Comparison of ENCODE assay signal across 9 mouse cellular contexts in genomic region chr8:105714139-105714538, GRCm38 (mm10). TPM values are rescaled to one million over a fixed set of nuclear protein-coding genes. Genes with fewer than 3 reads are reported as not detected.
A peak's percentile ranks its signal among the peaks of the same experiment; 100 is the strongest.
DNase-seq lines count a peak whose midpoint lies in the region; ATAC-seq and TF ChIP-seq lines count a peak whose summit lies in the region.
"Had no signal": no experiment of that assay in that cellular context is flagged by ENCODE, and none has a peak within 500 bp of the region (broad histone marks: within the 10 kb centered on the region; RNA-seq: fewer than 3 reads in every experiment).

No protein-coding gene starts in this region.

- H3K27ac ChIP-seq in ES-E14 (ENCODE audit: insufficient read depth, low read depth, low read length, poor library complexity, severe bottlenecking), result no peak overlapping the region
- no peak overlapping the region for H3K27ac ChIP-seq in bone marrow macrophage, adult 2 months (ENCODE audit: insufficient read depth, low read depth, low read length)
- no peak overlapping the region for H3K27ac ChIP-seq in embryonic fibroblast, embryonic 13.5 days (ENCODE audit: insufficient read depth, low read length)
- no peak overlapping the region for H3K27ac ChIP-seq in heart, embryonic 16.5 days (ENCODE audit: low read length)
- H3K27ac ChIP-seq in lung, embryonic 16.5 days (ENCODE audit: low read length), result no peak overlapping the region
- H3K27ac ChIP-seq: macrophage had no signal

- H3K4me1 ChIP-seq in ES-E14 (ENCODE audit: control insufficient read depth in 2 of 2, insufficient read depth in 2 of 2, low read length in 2 of 2, poor library complexity in 1 of 2), result peaks cover 0 to 6% of the 10 kb centered on the region in 2 experiments; a peak in 1 of 4 replicates
- H3K4me1 ChIP-seq in bone marrow macrophage, adult 2 months (ENCODE audit: control insufficient read depth, insufficient read depth, low read length), result peaks cover 14% of the 10 kb centered on the region
- H3K4me1 ChIP-seq in embryonic fibroblast, embryonic 13.5 days (ENCODE audit: control insufficient read depth, insufficient read depth, low read length), result no peaks in the 10 kb centered on the region
- H3K4me1 ChIP-seq in heart, embryonic 16.5 days (ENCODE audit: control insufficient read depth, insufficient read depth, low read length), result no peaks in the 10 kb centered on the region
- H3K4me1 ChIP-seq in lung, embryonic 16.5 days (replicated peaks; ENCODE audit: control insufficient read depth, insufficient read depth, low read length), result no peaks in the 10 kb centered on the region

- DNase-seq in ES-E14 (ENCODE audit: low read depth, low spot score), result peak; percentile 95
- peak; percentile 93 for DNase-seq in large intestine, adult 2 months (ENCODE audit: low read depth, low spot score)
- peak; percentile 92 for DNase-seq in retina, postnatal 1 day
- DNase-seq in thymus, postnatal 4 days, result peak; percentile 95

- no peak overlapping the region for H3K9ac ChIP-seq in ES-E14 (ENCODE audit: insufficient read depth, low read depth, low read length, poor library complexity, severe bottlenecking)
- H3K9ac ChIP-seq in heart, embryonic 16.5 days (ENCODE audit: low read length), result no peak overlapping the region
- no peak overlapping the region for H3K9ac ChIP-seq in lung, embryonic 16.5 days (ENCODE audit: low read length)

- 4% methylated on average over 3 of the region's 3 CpGs for WGBS in heart, embryonic 16.5 days
- under 1% methylated on average over 3 of the region's 3 CpGs for WGBS in large intestine, adult 2 months
- WGBS in lung, embryonic 16.5 days, result 4% methylated on average over 3 of the region's 3 CpGs

- no peak overlapping the region for H3K4me3 ChIP-seq in ES-E14 (ENCODE audit: insufficient read depth in 1 of 2, low read depth in 1 of 2, low read length in 2 of 2, poor library complexity in 1 of 2, severe bottlenecking in 1 of 2)
- H3K4me3 ChIP-seq in bone marrow macrophage, adult 2 months (ENCODE audit: insufficient read depth, low read length), result no peak overlapping the region
- H3K4me3 ChIP-seq in embryonic fibroblast, embryonic 13.5 days (ENCODE audit: insufficient read depth, low read length), result no peak overlapping the region
- no peak overlapping the region for H3K4me3 ChIP-seq in heart, embryonic 16.5 days (ENCODE audit: low read length)
- H3K4me3 ChIP-seq in lung, embryonic 16.5 days (ENCODE audit: low read length), result no peak overlapping the region

- peak; percentile 91 for TF ChIP-seq CTCF in bone marrow macrophage, adult 2 months (IDR thresholded peaks at IDR 0.05; ENCODE audit: low read depth, low read length)
- TF ChIP-seq CTCF in embryonic fibroblast, embryonic 13.5 days (IDR thresholded peaks at IDR 0.05; ENCODE audit: borderline replicate concordance, insufficient read depth, low read length), result peak; percentile 56; the same call in 1 of the 2 replicates

- no peaks in the 10 kb centered on the region for H3K27me3 ChIP-seq in heart, embryonic 16.5 days (ENCODE audit: control insufficient read depth, insufficient read depth, low read length)
- H3K27me3 ChIP-seq in lung, embryonic 16.5 days (ENCODE audit: control insufficient read depth, insufficient read depth, low read depth, low read length), result no peaks in the 10 kb centered on the region

- H3K4me2 ChIP-seq in heart, embryonic 16.5 days (ENCODE audit: low read depth, low read length), result no peak overlapping the region
- no peak overlapping the region for H3K4me2 ChIP-seq in lung, embryonic 16.5 days (ENCODE audit: low read depth, low read length)

- H3K36me3 ChIP-seq in ES-E14 (ENCODE audit: control insufficient read depth, insufficient read depth, low read length, poor library complexity, severe bottlenecking), result no peaks in the 10 kb centered on the region
- H3K36me3 ChIP-seq in heart, embryonic 16.5 days (ENCODE audit: control insufficient read depth, insufficient read depth), result no peaks in the 10 kb centered on the region
- no peaks in the 10 kb centered on the region for H3K36me3 ChIP-seq in lung, embryonic 16.5 days (ENCODE audit: control insufficient read depth, insufficient read depth, low read length)

- in situ Hi-C loops in ES-E14 (cut with MboI; ENCODE audit: low sequenced_read_pairs in 2 of 2, unreplicated experiment in 2 of 2), result loop anchor here in 1 of 2 experiments (10.0 kb wide), 1 partner anchor 71 kb away; no protein-coding TSS in a partner anchor

- no peak for TF ChIP-seq POLR2A in bone marrow macrophage, adult 2 months (IDR thresholded peaks at IDR 0.05; ENCODE audit: borderline replicate concordance, low read depth, low read length)
- TF ChIP-seq POLR2A in embryonic fibroblast, embryonic 13.5 days (IDR thresholded peaks at IDR 0.05; ENCODE audit: low read depth, low read length), result no peak

- ATAC-seq in heart, embryonic 16.5 days (replicated peaks; ENCODE audit: extremely low read depth, insufficient read depth, low FRiP score), result peak; percentile 49; the same call in 1 of the 2 replicates
- ATAC-seq in lung, embryonic 16.5 days (ENCODE audit: low read depth), result peak; percentile 76

- H3K9me3 ChIP-seq in ES-E14 (ENCODE audit: control insufficient read depth, insufficient read depth, low read depth, low read length), result no peaks in the 10 kb centered on the region
- H3K9me3 ChIP-seq in heart, embryonic 16.5 days (replicated peaks; ENCODE audit: control insufficient read depth, low read length), result no peaks in the 10 kb centered on the region
- H3K9me3 ChIP-seq in lung, embryonic 16.5 days (ENCODE audit: control insufficient read depth, low read length), result no peaks in the 10 kb centered on the region

TF ChIP-seq in ES-E14, 5 proteins besides CTCF, POLR2A, EP300 and RAD21:
- TF ChIP-seq ZC3H11A (IDR thresholded peaks at IDR 0.05; ENCODE audit: borderline replicate concordance, low read depth, low read length) (peak; percentile 88; the same call in 1 of the 2 replicates), CHD2 (IDR thresholded peaks at IDR 0.05; ENCODE audit: low read depth, low read length) (no peak), HCFC1 (IDR thresholded peaks at IDR 0.05; ENCODE audit: borderline replicate concordance, insufficient read depth, low read length) (no peak), ZNF384 (IDR thresholded peaks at IDR 0.05; ENCODE audit: low read depth, low read length) (no peak), MAFK (IDR thresholded peaks at IDR 0.05; ENCODE audit: insufficient read depth, low read depth, low read length) (no peak)

RNA-seq across cellular contexts. Expression of gene Enkd1, which starts 6.1 kb away (rescaled TPM):
- total RNA-seq in ES-E14 (2012; rRNA removed), result 20.4 and 26.3 TPM in 2 replicates
- 5.3 and 9.1 TPM in 2 replicates for polyA plus RNA-seq in bone marrow macrophage, adult 2 months (2012; ENCODE audit: insufficient read depth, insufficient read length, missing spikeins)
- 5.9 and 9.1 TPM in 2 replicates for polyA plus RNA-seq in embryonic fibroblast, embryonic 13.5 days (2011; ENCODE audit: insufficient read length, low read depth, missing spikeins)
- polyA plus RNA-seq in heart, embryonic 16.5 days (2015; fragmentation: Nextera tagmentation; extraction: Ambion mirVana), result 13.1 and 13.6 TPM in 2 replicates
- polyA plus RNA-seq in large intestine, adult 2 months (2012; rRNA removed), result 5.8 and 6.6 TPM in 2 replicates
- polyA plus RNA-seq in lung, embryonic 16.5 days (2015; fragmentation: Nextera tagmentation; extraction: Ambion mirVana), result 23.0 and 27.0 TPM in 2 replicates

RNA-seq across cellular contexts. Expression of gene 4933405L10Rik, which starts 6.7 kb away (rescaled TPM):
- total RNA-seq in ES-E14 (2012; rRNA removed), result 0.18 TPM in 1 of 2 replicates, not detected in the other
- polyA plus RNA-seq in bone marrow macrophage, adult 2 months (2012; ENCODE audit: insufficient read depth, insufficient read length, missing spikeins), result not detected in 2 replicates
- not detected in 2 replicates for polyA plus RNA-seq in embryonic fibroblast, embryonic 13.5 days (2011; ENCODE audit: insufficient read length, low read depth, missing spikeins)
- polyA plus RNA-seq in heart, embryonic 16.5 days (2015; fragmentation: Nextera tagmentation; extraction: Ambion mirVana), result 0.16 TPM in 1 of 2 replicates, not detected in the other
- polyA plus RNA-seq in large intestine, adult 2 months (2012; rRNA removed), result not detected in 2 replicates
- polyA plus RNA-seq in lung, embryonic 16.5 days (2015; fragmentation: Nextera tagmentation; extraction: Ambion mirVana), result 0.19 TPM in 1 of 2 replicates, not detected in the other
- polyA plus RNA-seq: macrophage had no signal

RNA-seq across cellular contexts. Expression of gene Pard6a, which starts 13.2 kb away (rescaled TPM):
- total RNA-seq in ES-E14 (2012; rRNA removed), result 14.3 and 14.9 TPM in 2 replicates
- polyA plus RNA-seq in bone marrow macrophage, adult 2 months (2012; ENCODE audit: insufficient read depth, insufficient read length, missing spikeins), result 9.4 and 11.2 TPM in 2 replicates
- polyA plus RNA-seq in embryonic fibroblast, embryonic 13.5 days (2011; ENCODE audit: insufficient read length, low read depth, missing spikeins), result 7.9 and 15.8 TPM in 2 replicates
- 13.6 and 17.5 TPM in 2 replicates for polyA plus RNA-seq in heart, embryonic 16.5 days (2015; fragmentation: Nextera tagmentation; extraction: Ambion mirVana)
- 9.2 and 11.5 TPM in 2 replicates for polyA plus RNA-seq in large intestine, adult 2 months (2012; rRNA removed)
- polyA plus RNA-seq in lung, embryonic 16.5 days (2015; fragmentation: Nextera tagmentation; extraction: Ambion mirVana), result 15.2 and 17.6 TPM in 2 replicates

RNA-seq across cellular contexts. Expression of gene Acd, which starts 13.2 kb away (rescaled TPM):
- total RNA-seq in ES-E14 (2012; rRNA removed), result 8.6 and 8.9 TPM in 2 replicates
- polyA plus RNA-seq in bone marrow macrophage, adult 2 months (2012; ENCODE audit: insufficient read depth, insufficient read length, missing spikeins), result 37.9 and 41.6 TPM in 2 replicates
- 24.6 and 26.5 TPM in 2 replicates for polyA plus RNA-seq in embryonic fibroblast, embryonic 13.5 days (2011; ENCODE audit: insufficient read length, low read depth, missing spikeins)
- 36.4 and 41.7 TPM in 2 replicates for polyA plus RNA-seq in heart, embryonic 16.5 days (2015; fragmentation: Nextera tagmentation; extraction: Ambion mirVana)
- 25.5 and 26.4 TPM in 2 replicates for polyA plus RNA-seq in large intestine, adult 2 months (2012; rRNA removed)
- polyA plus RNA-seq in lung, embryonic 16.5 days (2015; fragmentation: Nextera tagmentation; extraction: Ambion mirVana), result 69.1 and 71.3 TPM in 2 replicates

RNA-seq across cellular contexts. Expression of gene Carmil2, which starts 28.1 kb away (rescaled TPM):
- 1.6 and 3.8 TPM in 2 replicates for total RNA-seq in ES-E14 (2012; rRNA removed)
- 0.32 TPM in 1 of 2 replicates, not detected in the other for polyA plus RNA-seq in bone marrow macrophage, adult 2 months (2012; ENCODE audit: insufficient read depth, insufficient read length, missing spikeins)
- 0.42 and 0.58 TPM in 2 replicates for polyA plus RNA-seq in embryonic fibroblast, embryonic 13.5 days (2011; ENCODE audit: insufficient read length, low read depth, missing spikeins)
- 1.4 and 3.0 TPM in 2 replicates for polyA plus RNA-seq in heart, embryonic 16.5 days (2015; fragmentation: Nextera tagmentation; extraction: Ambion mirVana)
- 4.1 and 4.3 TPM in 2 replicates for polyA plus RNA-seq in large intestine, adult 2 months (2012; rRNA removed)
- 0.58 and 0.79 TPM in 2 replicates for polyA plus RNA-seq in lung, embryonic 16.5 days (2015; fragmentation: Nextera tagmentation; extraction: Ambion mirVana)
- polyA plus RNA-seq: macrophage had no signal
